Mouse (Mus musculus) intestine, embryonic 16.5 days (tissue): ENCODE measurements around the gene Rxrg. TPM values are rescaled to one million over a fixed set of nuclear protein-coding genes. Genes with fewer than 3 reads are reported as not detected.

Experiments used
- ATAC-seq: fragments of 200-750 bp; cut with Nextera tagmentation; 2 replicates; pipeline ENCODE4 v1.8.0; 2017; ENCODE audit warnings: moderate TSS enrichment, moderate library complexity
- H3K27ac ChIP-seq: fragments of 300-500 bp; sonication (generic); 2 replicates; pipeline ENCODE4 v1.5.1; 2014; ENCODE audit warnings: mild to moderate bottlenecking, low read length
- H3K27me3 ChIP-seq: fragments of 300-500 bp; sonication (generic); replicated peaks from 2 replicates; pipeline ENCODE4 v1.6.1; 2014; ENCODE audit warnings: low read length, control low read depth, mixed read lengths; ENCODE audit not compliant: control insufficient read depth, insufficient read depth
- H3K36me3 ChIP-seq: fragments of 300-500 bp; sonication (generic); 2 replicates; pipeline ENCODE4 v1.6.1; 2014; ENCODE audit warnings: low read length, control low read depth; ENCODE audit not compliant: control insufficient read depth, insufficient read depth
- H3K4me1 ChIP-seq: fragments of 300-500 bp; sonication (generic); 2 replicates; pipeline ENCODE4 v1.6.1; 2014; ENCODE audit warnings: low read length, control low read depth, mixed read lengths; ENCODE audit not compliant: control insufficient read depth, insufficient read depth
- H3K4me2 ChIP-seq: fragments of 300-500 bp; sonication (generic); 2 replicates; pipeline ENCODE4 v1.6.1; 2014; ENCODE audit warnings: low read depth, low read length, control low read depth
- H3K4me3 ChIP-seq: fragments of 300-500 bp; sonication (generic); 2 replicates; pipeline ENCODE4 v1.5.1; 2014; ENCODE audit warnings: mild to moderate bottlenecking, low read length
- H3K9ac ChIP-seq: fragments of 300-500 bp; sonication (generic); 2 replicates; pipeline ENCODE4 v1.6.1; 2014; ENCODE audit warnings: low read depth, low read length
- H3K9me3 ChIP-seq: fragments of 300-500 bp; sonication (generic); 2 replicates; pipeline ENCODE4 v1.6.1; 2016; ENCODE audit warnings: low read length, control low read depth; ENCODE audit not compliant: control insufficient read depth
- WGBS: fragments of 180-500 bp; shearing (Covaris S2); extraction: QIAGEN DNeasy Blood & Tissue Kit; methylation state at CpG from one replicate; pipeline ENCODE4 v1.1.7; 2014; 5-methylcytosine and 5-hydroxymethylcytosine counted together
- polyA plus RNA-seq: library from polyadenylated mRNA; unstranded; fragments of >200 nt; fragmentation: Nextera tagmentation; extraction: Ambion mirVana; gene quantifications from 2 replicates; pipeline ENCODE4 v1.2.1, GENCODE M21; 2015

The Rxrg gene
- polyA plus RNA-seq, 1 experiment from 2014 or later, result 1.3 TPM

DNA sequence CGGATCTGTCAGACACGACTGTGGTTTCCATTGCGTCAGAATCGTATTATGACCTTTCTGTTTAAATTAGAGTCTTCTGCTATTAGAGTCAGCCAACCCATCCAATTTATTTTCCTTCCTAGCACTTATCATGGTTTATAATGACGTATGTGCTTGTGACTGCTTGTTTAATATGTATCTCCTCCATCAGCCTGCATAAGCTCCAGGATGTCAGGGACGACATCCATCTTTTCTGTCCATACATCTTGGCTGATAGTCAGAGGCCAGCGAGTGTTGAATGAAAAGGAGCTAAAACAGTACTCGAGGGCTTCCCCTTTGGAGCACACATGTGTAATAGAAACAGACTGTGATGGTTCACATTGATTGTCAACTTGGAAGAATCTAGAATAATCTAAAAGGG is 6.0 kb upstream of the Rxrg start:
- Histone ChIP-seq H3K4me3 (no peak overlapping the region), H3K4me2 (no peak overlapping the region), H3K9me3 (no peaks in the 10 kb centered on the region), H3K27me3 (peaks cover 6% of the 10 kb centered on the region; the same call in 1 of the 2 replicates), H3K36me3 (no peaks in the 10 kb centered on the region), H3K9ac (no peak overlapping the region), H3K4me1 (no peaks in the 10 kb centered on the region), H3K27ac (no peak overlapping the region)
- WGBS, result 61% methylated on average over 8 of the region's 8 CpGs
- no peak for ATAC-seq

GRCm38 (mm10) chr1:167599211-167599735 is 1.1 kb downstream of the Rxrg start:
- no peaks in the 10 kb centered on the region for H3K9me3 ChIP-seq
- H3K27ac ChIP-seq, result no peak overlapping the region
- ATAC-seq, result no peak
- peaks cover 13% of the 10 kb centered on the region; the same call in 1 of the 2 replicates for H3K27me3 ChIP-seq
- H3K9ac ChIP-seq, result no peak overlapping the region
- no peak overlapping the region for H3K4me3 ChIP-seq
- 35% methylated on average over 7 of the region's 7 CpGs for WGBS
- H3K4me2 ChIP-seq, result no peak overlapping the region
- H3K4me1 ChIP-seq, result 0 out of 2 replicates have a peak, but pooled peaks cover 4% of the 10 kb centered on the region
- no peaks in the 10 kb centered on the region for H3K36me3 ChIP-seq

DNA sequence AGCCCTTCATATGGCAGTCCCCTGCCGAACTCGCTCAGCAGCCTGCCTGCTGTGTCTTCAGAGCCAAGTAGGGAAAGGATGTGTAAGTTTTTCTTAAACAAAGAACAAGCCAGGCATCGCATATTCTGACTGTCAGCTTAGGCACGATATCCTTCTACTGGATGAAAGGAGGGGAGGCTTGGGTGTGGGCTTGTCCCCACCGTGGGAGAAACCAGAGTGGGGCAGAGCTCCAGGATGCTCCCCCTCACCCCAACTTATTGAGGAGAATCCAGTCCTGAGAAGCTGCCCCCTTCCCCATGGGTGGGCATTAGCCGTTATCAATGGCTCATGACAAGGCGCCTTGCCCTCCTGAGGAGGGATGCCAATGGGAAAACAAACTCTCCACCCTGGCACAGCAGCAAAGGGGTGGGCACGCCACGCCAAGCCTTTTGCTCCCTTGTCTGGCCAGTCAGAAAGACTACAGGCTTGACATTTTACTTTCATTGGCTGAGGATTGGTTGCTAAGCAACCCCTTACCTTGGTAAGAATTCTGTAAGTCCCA is 10.1 kb downstream of the Rxrg start:
- Histone ChIP-seq H3K4me2 (no peak overlapping the region), H3K4me1 (no peaks in the 10 kb centered on the region), H3K27ac (no peak overlapping the region), H3K9ac (no peak overlapping the region), H3K9me3 (no peaks in the 10 kb centered on the region), H3K27me3 (no peaks in the 10 kb centered on the region), H3K36me3 (no peaks in the 10 kb centered on the region), H3K4me3 (no peak overlapping the region)
- no peak for ATAC-seq
- WGBS, result 43% methylated on average over 9 of the region's 9 CpGs

DNA sequence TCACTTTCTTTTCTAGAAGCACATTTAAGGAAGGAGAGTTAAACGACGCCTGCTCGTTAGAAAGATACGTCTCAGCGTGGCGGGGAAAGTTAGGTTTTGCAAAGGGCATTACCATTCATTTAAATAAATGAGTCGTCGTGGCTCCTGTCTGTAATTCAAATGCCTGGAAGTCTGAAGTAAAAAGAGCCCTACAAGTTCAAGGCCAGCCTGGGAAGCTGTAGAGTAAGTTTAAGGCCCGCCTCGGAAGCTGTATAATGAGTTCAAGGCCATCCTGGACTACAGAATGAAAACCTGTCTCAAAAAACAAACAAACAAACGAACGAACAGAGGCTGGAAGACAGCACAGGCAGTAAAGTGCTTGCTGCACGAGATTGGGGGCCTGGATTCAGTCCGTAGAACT is 18.9 kb downstream of the Rxrg start:
- no peak for ATAC-seq
- H3K27me3 ChIP-seq, result no peaks in the 10 kb centered on the region
- H3K4me1 ChIP-seq, result no peaks in the 10 kb centered on the region
- no peak overlapping the region for H3K4me3 ChIP-seq
- H3K27ac ChIP-seq, result no peak overlapping the region
- H3K9ac ChIP-seq, result no peak overlapping the region
- 69% methylated on average over 14 of the region's 14 CpGs for WGBS
- H3K9me3 ChIP-seq, result no peaks in the 10 kb centered on the region
- H3K4me2 ChIP-seq, result no peak overlapping the region
- no peaks in the 10 kb centered on the region for H3K36me3 ChIP-seq

DNA sequence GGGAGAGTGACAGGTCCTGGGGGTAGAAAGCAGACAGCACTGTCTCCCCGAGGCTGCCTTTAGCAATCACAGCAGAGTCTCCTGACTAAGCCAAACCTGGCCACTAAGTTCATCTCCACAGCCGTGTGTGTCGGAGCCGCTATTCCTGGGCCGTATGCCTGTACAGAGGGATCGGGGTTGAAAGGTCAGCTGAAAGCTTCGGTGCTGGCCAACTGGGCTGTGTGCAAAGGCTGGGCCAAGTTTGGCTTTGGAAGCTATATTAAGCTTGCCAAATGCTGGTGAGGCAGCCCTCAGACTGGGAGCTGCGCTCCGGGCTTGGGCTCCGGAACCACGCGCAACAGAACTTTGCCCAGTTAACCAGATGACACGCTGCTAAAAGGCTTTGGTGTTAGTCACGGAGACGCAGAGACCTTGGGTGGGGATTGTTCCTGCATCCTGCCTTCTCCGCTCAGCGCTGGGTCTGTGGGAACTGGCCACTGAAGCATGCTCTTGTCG is 19.9 kb downstream of the Rxrg start:
- WGBS, result 72% methylated on average over 18 of the region's 18 CpGs
- Histone ChIP-seq H3K27me3 (no peaks in the 10 kb centered on the region), H3K4me1 (no peaks in the 10 kb centered on the region), H3K36me3 (no peaks in the 10 kb centered on the region), H3K4me3 (no peak overlapping the region), H3K27ac (no peak overlapping the region), H3K9me3 (no peaks in the 10 kb centered on the region), H3K9ac (no peak overlapping the region), H3K4me2 (no peak overlapping the region)
- ATAC-seq, result no peak

DNA sequence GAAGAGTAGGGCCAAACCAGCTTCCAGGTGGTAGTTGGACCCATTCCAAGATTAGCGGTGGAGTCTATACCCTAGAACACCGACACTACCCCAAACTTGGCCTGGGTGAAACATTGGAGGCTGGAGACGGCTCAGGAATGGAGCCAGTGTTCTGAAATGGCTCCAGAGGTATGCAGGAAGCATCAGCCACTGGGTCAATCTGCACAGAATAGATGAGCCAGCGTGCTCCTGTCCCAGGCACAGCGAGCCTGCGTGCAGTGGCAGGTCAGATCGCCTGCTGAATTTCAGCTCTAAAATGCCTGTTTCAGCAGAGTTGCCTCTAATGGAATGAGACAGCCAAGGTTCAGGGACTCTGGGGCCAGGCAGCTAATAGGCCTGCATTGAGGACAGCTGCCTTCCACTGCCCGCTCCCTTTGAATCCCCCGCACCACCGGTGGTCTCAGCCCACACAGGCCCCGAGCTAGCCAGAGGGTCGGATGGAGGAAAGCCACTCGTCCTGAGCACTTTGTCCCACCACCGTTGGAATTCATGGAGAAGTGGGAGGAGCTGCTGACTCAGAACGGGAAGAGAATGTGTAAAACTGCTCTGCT is 22.1 kb downstream of the Rxrg start:
- no peaks in the 10 kb centered on the region for H3K4me1 ChIP-seq
- no peak overlapping the region for H3K27ac ChIP-seq
- no peaks in the 10 kb centered on the region for H3K9me3 ChIP-seq
- H3K4me2 ChIP-seq, result no peak overlapping the region
- WGBS, result 64% methylated on average over 15 of the region's 15 CpGs
- H3K36me3 ChIP-seq, result no peaks in the 10 kb centered on the region
- H3K9ac ChIP-seq, result no peak overlapping the region
- ATAC-seq, result no peak
- H3K27me3 ChIP-seq, result no peaks in the 10 kb centered on the region
- no peak overlapping the region for H3K4me3 ChIP-seq

- no peaks in the 10 kb centered on the region for H3K4me1 ChIP-seq
- H3K27ac ChIP-seq, result no peak overlapping the region
- no peaks in the 10 kb centered on the region for H3K9me3 ChIP-seq
- no peaks in the 10 kb centered on the region for H3K27me3 ChIP-seq
- no peak overlapping the region for H3K4me3 ChIP-seq
- H3K9ac ChIP-seq, result no peak overlapping the region
- no peak overlapping the region for H3K4me2 ChIP-seq
- no peaks in the 10 kb centered on the region for H3K36me3 ChIP-seq
- ATAC-seq, result no peak
- WGBS, result 60% methylated on average over 3 of the region's 3 CpGs
Observed at GRCm38 (mm10) chr1:167625098-167625497, 26.9 kb downstream of the Rxrg start.

DNA sequence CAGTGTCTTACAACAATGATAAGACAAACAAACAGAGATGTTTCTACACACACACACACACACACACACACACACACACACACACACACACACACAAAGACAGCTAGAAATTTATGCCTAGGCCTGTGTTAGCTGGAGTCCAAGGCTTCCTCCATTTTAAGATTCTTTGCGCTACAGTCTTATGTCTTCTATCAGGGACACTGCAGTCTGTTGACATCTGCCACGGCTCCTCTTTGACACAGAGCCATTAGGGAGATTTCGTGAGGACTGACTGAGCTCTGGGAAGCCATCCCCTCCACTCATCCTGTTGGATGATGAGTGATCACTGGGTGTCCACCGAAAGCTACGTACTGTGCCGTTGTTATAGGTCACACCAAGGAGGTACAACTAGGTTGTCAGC is 33.6 kb downstream of the Rxrg start:
- no peaks in the 10 kb centered on the region for H3K27me3 ChIP-seq
- no peaks in the 10 kb centered on the region for H3K9me3 ChIP-seq

GRCm38 (mm10) chr1:167635702-167636101 is 37.5 kb downstream of the Rxrg start:
- Histone ChIP-seq H3K36me3 (no peaks in the 10 kb centered on the region), H3K9me3 (no peaks in the 10 kb centered on the region), H3K27me3 (no peaks in the 10 kb centered on the region), H3K9ac (no peak overlapping the region), H3K4me1 (no peaks in the 10 kb centered on the region), H3K4me2 (no peak overlapping the region), H3K4me3 (no peak overlapping the region), H3K27ac (no peak overlapping the region)
- WGBS, result 53% methylated on average over 12 of the region's 12 CpGs
- no peak for ATAC-seq

More for the DNA sequence above, 33.6 kb downstream of the Rxrg start:
- ATAC-seq, result no peak
- H3K4me3 ChIP-seq, result no peak overlapping the region
- no peak overlapping the region for H3K4me2 ChIP-seq
- H3K9ac ChIP-seq, result no peak overlapping the region
- no peaks in the 10 kb centered on the region for H3K36me3 ChIP-seq
- no peaks in the 10 kb centered on the region for H3K4me1 ChIP-seq
- no peak overlapping the region for H3K27ac ChIP-seq
- 83% methylated on average over 6 of the region's 6 CpGs for WGBS
